Mouse (Mus musculus) stomach, postnatal 0 days (tissue): ENCODE data around the gene Lrrc8a.

Source experiments
- CTCF ChIP-seq: IDR thresholded peaks from 2 replicates; pipeline ENCODE4 v1.5.1; 2016; ENCODE audit warnings: antibody characterized with exemption, low read depth, mild to moderate bottlenecking, moderate library complexity
- EP300 ChIP-seq: optimal IDR thresholded peaks from 2 replicates; pipeline ENCODE3; 2016; ENCODE audit warnings: antibody characterized with exemption

DNA sequence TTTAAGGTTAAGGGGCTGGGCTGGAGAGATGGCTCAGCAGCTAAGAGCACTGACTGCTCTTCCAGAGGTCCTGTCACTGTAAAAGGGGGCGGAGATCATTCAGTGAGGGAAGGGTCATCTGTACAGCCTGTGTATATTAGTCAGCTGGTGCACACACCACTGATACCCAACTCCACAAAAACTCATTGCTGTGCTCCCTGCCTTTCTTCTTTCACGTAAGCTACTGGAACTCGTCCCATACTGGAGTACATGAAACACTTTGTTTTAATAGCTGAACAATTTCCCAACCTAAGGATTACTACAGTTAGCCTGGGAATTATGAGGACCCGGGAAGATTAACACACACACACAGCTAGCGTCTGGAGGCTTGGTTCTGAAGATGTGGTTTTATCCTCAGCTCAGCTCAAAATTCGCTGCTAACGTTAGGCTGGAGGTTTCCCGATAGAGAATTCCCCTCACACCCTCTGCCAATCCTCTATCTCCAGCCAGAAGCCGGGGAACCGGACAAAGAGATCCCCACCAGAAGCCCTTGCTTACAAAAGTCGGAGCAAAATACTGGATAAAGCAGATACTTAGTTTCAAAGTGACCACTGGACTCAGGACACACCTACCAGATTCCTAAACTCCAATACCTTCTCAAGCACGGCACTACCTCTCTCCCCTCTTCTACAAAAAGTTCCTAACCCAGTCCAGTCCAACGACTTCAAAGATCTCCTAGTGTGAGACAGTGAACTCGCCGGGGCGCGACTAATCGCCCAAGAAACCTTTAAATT, 903 bp upstream of the Lrrc8a start:
- no peak for TF ChIP-seq EP300
- TF ChIP-seq CTCF, result no peak
